Comparison of ENCODE assay signal across 32 mouse cellular contexts in genomic region chr8:66397811-66398210, GRCm38 (mm10).
"Had no signal": no experiment of that assay in that cellular context is flagged by ENCODE, and none has a peak within 500 bp of the region (broad histone marks: within the 10 kb centered on the region; RNA-seq: fewer than 3 reads in every experiment).

No protein-coding gene starts in this region.

- H3K4me3 ChIP-seq: limb, embryonic 10.5 days; limb, embryonic 12.5 days; limb, embryonic 13.5 days; limb, embryonic 15.5 days; liver, embryonic 12.5 days; liver, embryonic 13.5 days; liver, embryonic 15.5 days; lung, embryonic 15.5 days; megakaryocyte, embryonic 14.5 days; midbrain, embryonic 10.5 days; midbrain, embryonic 12.5 days; midbrain, embryonic 13.5 days; midbrain, embryonic 15.5 days; myocyte; neural tube, embryonic 12.5 days had no signal

- ATAC-seq: liver, embryonic 12.5 days; liver, postnatal 0 days; lung, postnatal 0 days; midbrain, embryonic 13.5 days; midbrain, embryonic 15.5 days; midbrain, embryonic 16.5 days had no signal

- H3K9me3 ChIP-seq: limb, embryonic 10.5 days; limb, embryonic 12.5 days; limb, embryonic 13.5 days; limb, embryonic 15.5 days; liver, embryonic 12.5 days; liver, embryonic 13.5 days; liver, embryonic 15.5 days; lung, embryonic 15.5 days; midbrain, embryonic 10.5 days; midbrain, embryonic 12.5 days; midbrain, embryonic 13.5 days; midbrain, embryonic 15.5 days; neural tube, embryonic 12.5 days had no signal

- H3K4me2 ChIP-seq: limb, embryonic 12.5 days; limb, embryonic 13.5 days; limb, embryonic 15.5 days; liver, embryonic 11.5 days; liver, embryonic 12.5 days; liver, embryonic 13.5 days; liver, embryonic 15.5 days; lung, embryonic 14.5 days; lung, embryonic 15.5 days; midbrain, embryonic 11.5 days; midbrain, embryonic 12.5 days; midbrain, embryonic 13.5 days; midbrain, embryonic 15.5 days; neural tube, embryonic 12.5 days had no signal

- H3K27ac ChIP-seq: limb, embryonic 10.5 days; limb, embryonic 12.5 days; limb, embryonic 13.5 days; limb, embryonic 15.5 days; liver, embryonic 12.5 days; liver, embryonic 13.5 days; liver, embryonic 14.5 days; liver, embryonic 15.5 days; lung, embryonic 15.5 days; macrophage; midbrain, embryonic 10.5 days; midbrain, embryonic 12.5 days; midbrain, embryonic 13.5 days; midbrain, embryonic 15.5 days; neural tube, embryonic 12.5 days had no signal

- H3K27me3 ChIP-seq: limb, embryonic 12.5 days; limb, embryonic 13.5 days; limb, embryonic 15.5 days; liver, embryonic 12.5 days; liver, embryonic 13.5 days; liver, embryonic 15.5 days; lung, embryonic 15.5 days; megakaryocyte, embryonic 14.5 days; midbrain, embryonic 12.5 days; midbrain, embryonic 13.5 days; midbrain, embryonic 15.5 days; neural tube, embryonic 12.5 days had no signal

- H3K9ac ChIP-seq: limb, embryonic 12.5 days; limb, embryonic 13.5 days; limb, embryonic 15.5 days; liver, embryonic 12.5 days; liver, embryonic 13.5 days; liver, embryonic 14.5 days; liver, embryonic 15.5 days; liver, postnatal 0 days; lung, embryonic 14.5 days; lung, embryonic 15.5 days; midbrain, embryonic 12.5 days; midbrain, embryonic 13.5 days; midbrain, embryonic 15.5 days; neural tube, embryonic 12.5 days had no signal

- DNase-seq: left cerebral cortex, postnatal 4 days; liver; liver, embryonic 13.5 days; liver, postnatal 0 days; lung, adult 18-20 months; lung, adult 2 months; lung, embryonic 14.5 days; lung, postnatal 10 days; lung, postnatal 14 days; lung, postnatal 36 days; lung, postnatal 4 days; midbrain, embryonic 14.5 days had no signal

- H3K36me3 ChIP-seq: limb, embryonic 10.5 days; limb, embryonic 12.5 days; limb, embryonic 13.5 days; limb, embryonic 15.5 days; liver, embryonic 12.5 days; liver, embryonic 13.5 days; liver, embryonic 15.5 days; lung, embryonic 15.5 days; midbrain, embryonic 10.5 days; midbrain, embryonic 12.5 days; midbrain, embryonic 13.5 days; midbrain, embryonic 15.5 days; neural tube, embryonic 12.5 days had no signal

- H3K4me1 ChIP-seq: limb, embryonic 10.5 days; limb, embryonic 12.5 days; limb, embryonic 13.5 days; limb, embryonic 15.5 days; liver, embryonic 12.5 days; liver, embryonic 13.5 days; liver, embryonic 15.5 days; lung, embryonic 15.5 days; megakaryocyte, embryonic 14.5 days; midbrain, embryonic 10.5 days; midbrain, embryonic 12.5 days; midbrain, embryonic 13.5 days; midbrain, embryonic 15.5 days; neural tube, embryonic 12.5 days had no signal
